Mouse (Mus musculus): ENCODE results near the gene Larp1b. TPM values are rescaled to one million over a fixed set of nuclear protein-coding genes. Genes with fewer than 3 reads are reported as not detected.

Larp1b gene
- polyA plus RNA-seq, 1 experiment from 2014 or later = 4.1 TPM

DNA sequence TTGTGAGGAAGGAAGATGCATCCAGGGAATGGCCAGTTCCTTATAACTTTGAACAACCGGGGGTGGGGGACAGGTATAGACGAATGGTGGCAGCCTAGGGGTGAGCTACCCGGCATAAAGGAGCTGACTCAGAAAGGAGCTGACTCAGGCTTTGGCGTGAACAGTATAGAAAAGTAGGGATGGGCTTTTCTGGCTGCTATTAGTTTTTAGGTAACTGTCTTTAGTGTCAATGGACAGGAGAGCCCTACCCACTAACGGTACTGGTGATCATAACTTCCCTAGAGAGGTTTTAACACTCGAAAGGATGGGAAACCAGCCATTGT, 134.1 kb downstream of the Larp1b start:
- Histone ChIP-seq H3K9me3 (replicated peaks; ENCODE audit: control insufficient read depth, low read length, poor library complexity, severe bottlenecking) (no peaks in the 10 kb centered on the region), H3K27ac (ENCODE audit: low read length) (peak overlapping the region; percentile 95), H3K4me1 (ENCODE audit: control insufficient read depth, insufficient read depth, low read length) (peaks cover 23% of the 10 kb centered on the region), H3K4me3 (ENCODE audit: low read depth, low read length) (peak overlapping the region; percentile 92), H3K36me3 (ENCODE audit: control insufficient read depth, insufficient read depth, low read length) (no peaks in the 10 kb centered on the region), H3K9ac (ENCODE audit: low read depth, low read length) (peak overlapping the region; percentile 90), H3K4me2 (ENCODE audit: low read length) (peak overlapping the region; percentile 78), H3K27me3 (ENCODE audit: control insufficient read depth, insufficient read depth, low read depth, low read length) (no peaks in the 10 kb centered on the region)
- 0% methylated on average over 6 of the region's 6 CpGs for whole genome bisulfite sequencing
- peak; percentile 50 for ATAC-seq

GRCm38 (mm10) chr3:41084421-41084820, 134.8 kb downstream of the Larp1b start:
- WGBS = 85% methylated on average over 5 of the region's 5 CpGs
- H3K4me3 ChIP-seq (ENCODE audit: low read depth, low read length) = peak overlapping the region; percentile 92; the same call in 1 of the 2 replicates
- no peaks in the 10 kb centered on the region for H3K27me3 ChIP-seq (ENCODE audit: control insufficient read depth, insufficient read depth, low read depth, low read length)
- H3K4me1 ChIP-seq (ENCODE audit: control insufficient read depth, insufficient read depth, low read length) = peaks cover 23% of the 10 kb centered on the region
- H3K9ac ChIP-seq (ENCODE audit: low read depth, low read length) = no peak overlapping the region
- no peak for ATAC-seq
- peak overlapping the region; percentile 78 for H3K4me2 ChIP-seq (ENCODE audit: low read length)
- no peaks in the 10 kb centered on the region for H3K36me3 ChIP-seq (ENCODE audit: control insufficient read depth, insufficient read depth, low read length)
- H3K9me3 ChIP-seq (replicated peaks; ENCODE audit: control insufficient read depth, low read length, poor library complexity, severe bottlenecking) = no peaks in the 10 kb centered on the region
- no peak overlapping the region for H3K27ac ChIP-seq (ENCODE audit: low read length)

DNA sequence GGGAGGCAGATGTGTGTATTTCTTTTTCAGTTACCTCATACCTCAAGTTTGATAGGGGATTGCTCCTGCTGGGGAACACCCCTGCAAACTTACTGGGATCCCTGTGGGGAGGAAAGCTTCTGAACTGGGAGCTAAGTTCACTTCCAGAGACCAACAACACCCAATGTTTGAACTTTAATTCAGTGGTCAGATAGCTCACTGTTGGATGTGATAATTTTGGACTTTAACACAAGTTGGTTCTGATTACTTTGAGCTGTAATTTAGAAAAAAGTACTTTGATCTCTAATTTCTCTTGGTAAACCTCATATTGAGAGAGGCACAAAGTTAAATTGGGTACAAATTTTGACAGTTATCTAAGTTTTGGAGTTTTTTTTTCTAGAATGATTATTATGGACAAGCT, 137.4 kb downstream of the Larp1b start:
- Histone ChIP-seq H3K4me1 (ENCODE audit: control insufficient read depth, insufficient read depth, low read length) (peaks cover 8% of the 10 kb centered on the region; the same call in 1 of the 2 replicates), H3K4me2 (ENCODE audit: low read length) (no peak overlapping the region), H3K27ac (ENCODE audit: low read length) (no peak overlapping the region), H3K27me3 (ENCODE audit: control insufficient read depth, insufficient read depth, low read depth, low read length) (no peaks in the 10 kb centered on the region), H3K4me3 (ENCODE audit: low read depth, low read length) (no peak overlapping the region), H3K9me3 (replicated peaks; ENCODE audit: control insufficient read depth, low read length, poor library complexity, severe bottlenecking) (no peaks in the 10 kb centered on the region), H3K36me3 (ENCODE audit: control insufficient read depth, insufficient read depth, low read length) (no peaks in the 10 kb centered on the region), H3K9ac (ENCODE audit: low read depth, low read length) (no peak overlapping the region)
- ATAC-seq = no peak

Other genes with a start within 250 kb of the Larp1b start
- gene Slc25a31, start 241.0 kb upstream of the Larp1b start, polyA plus RNA-seq (2015; fragmentation: Nextera tagmentation; extraction: Ambion mirVana) = 0.28 and 0.29 TPM in 2 replicates
- 51.8 and 55.0 TPM in 2 replicates for gene Hspa4l, start 205.3 kb upstream of the Larp1b start, polyA plus RNA-seq (2015; fragmentation: Nextera tagmentation; extraction: Ambion mirVana)
- gene Plk4, start 149.8 kb upstream of the Larp1b start, polyA plus RNA-seq (2015; fragmentation: Nextera tagmentation; extraction: Ambion mirVana) = 12.1 and 12.8 TPM in 2 replicates
- 11.0 and 12.0 TPM in 2 replicates for gene Mfsd8, start 102.9 kb upstream of the Larp1b start, polyA plus RNA-seq (2015; fragmentation: Nextera tagmentation; extraction: Ambion mirVana)
- 15.9 and 17.5 TPM in 2 replicates for gene Abhd18, start 102.9 kb upstream of the Larp1b start, polyA plus RNA-seq (2015; fragmentation: Nextera tagmentation; extraction: Ambion mirVana)
- gene 1700034I23Rik, start 47.3 kb upstream of the Larp1b start, polyA plus RNA-seq (2015; fragmentation: Nextera tagmentation; extraction: Ambion mirVana) = 0.62 TPM in 2 replicates
- 25.8 and 27.3 TPM in 2 replicates for gene Pgrmc2, start 133.2 kb downstream of the Larp1b start, polyA plus RNA-seq (2015; fragmentation: Nextera tagmentation; extraction: Ambion mirVana)